Mouse (Mus musculus) bone marrow, adult 2 months (tissue): ENCODE measurements around the gene Rpl12.

Source experiments
- CTCF ChIP-seq: fragments of 200-500 bp; IDR thresholded peaks from 2 replicates; pipeline ENCODE4 v1.5.1; 2011; ENCODE audit warnings: low read length, control low read depth; ENCODE audit not compliant: control insufficient read depth, insufficient read depth
- POLR2A ChIP-seq: fragments of 200-500 bp; IDR thresholded peaks from 2 replicates; pipeline ENCODE4 v1.6.1; 2011; ENCODE audit warnings: low read depth, mild to moderate bottlenecking, control low read depth, low read length, borderline replicate concordance; ENCODE audit not compliant: control insufficient read depth

- peak; percentile 74; the same call in 1 of the 2 replicates for TF ChIP-seq POLR2A
- TF ChIP-seq CTCF: no peak
These were observed 20.4 kb downstream of the Rpl12 start, which contains the start of gene Slc2a8 for GRCm38 (mm10) chr2:32981725-32982271.
